Mouse (Mus musculus) MEL-GATA-1-ER (cell line): ENCODE results near the gene Ern2.

ENCODE experiments used
- DNase-seq: peaks from one replicate; pipeline ENCODE4 v3.0.0-alpha.2; 2012; ENCODE audit warnings: low read depth; ENCODE audit errors: extremely low read depth

The Ern2 gene

GRCm38 (mm10) chr7:122158915-122159902, 26.8 kb downstream of the Ern2 start, which contains the start of gene Plk1:
TSS of gene Plk1 (plus strand) at chr7:122159439.
- peak; percentile 76 for DNase-seq

- DNase-seq, result no peak
Observed at GRCm38 (mm10) chr7:122158488-122158887, 27.5 kb downstream of the Ern2 start.

GRCm38 (mm10) chr7:122152473-122152872, 33.5 kb downstream of the Ern2 start:
- DNase-seq, result no peak

GRCm38 (mm10) chr7:122140991-122141390, 45.0 kb downstream of the Ern2 start:
- no peak for DNase-seq

GRCm38 (mm10) chr7:122138190-122138589, 47.8 kb downstream of the Ern2 start:
- no peak for DNase-seq

- DNase-seq, result no peak
Observed at GRCm38 (mm10) chr7:122137071-122137470, 48.9 kb downstream of the Ern2 start.

- DNase-seq, result no peak
Observed at GRCm38 (mm10) chr7:122135070-122135469, 50.9 kb downstream of the Ern2 start.

- no peak for DNase-seq
Observed at GRCm38 (mm10) chr7:122133338-122133625, 52.7 kb downstream of the Ern2 start.

- peak; percentile 98 for DNase-seq
Observed at GRCm38 (mm10) chr7:122132497-122133337, 53.3 kb downstream of the Ern2 start, which contains the start of the genes Palb2 and Dctn5. TSS of gene Palb2 (minus strand) at chr7:122132985. TSS of gene Dctn5 (plus strand) at chr7:122133041.

GRCm38 (mm10) chr7:122131834-122132233, 54.2 kb downstream of the Ern2 start:
- DNase-seq, result no peak

- no peak for DNase-seq
Observed at GRCm38 (mm10) chr7:122126946-122127345, 59.1 kb downstream of the Ern2 start.

GRCm38 (mm10) chr7:122125636-122126035, 60.4 kb downstream of the Ern2 start:
- no peak for DNase-seq

GRCm38 (mm10) chr7:122123518-122123917, 62.5 kb downstream of the Ern2 start:
- DNase-seq, result no peak
